Mouse (Mus musculus): ENCODE results near the gene Tent5b.

DNA sequence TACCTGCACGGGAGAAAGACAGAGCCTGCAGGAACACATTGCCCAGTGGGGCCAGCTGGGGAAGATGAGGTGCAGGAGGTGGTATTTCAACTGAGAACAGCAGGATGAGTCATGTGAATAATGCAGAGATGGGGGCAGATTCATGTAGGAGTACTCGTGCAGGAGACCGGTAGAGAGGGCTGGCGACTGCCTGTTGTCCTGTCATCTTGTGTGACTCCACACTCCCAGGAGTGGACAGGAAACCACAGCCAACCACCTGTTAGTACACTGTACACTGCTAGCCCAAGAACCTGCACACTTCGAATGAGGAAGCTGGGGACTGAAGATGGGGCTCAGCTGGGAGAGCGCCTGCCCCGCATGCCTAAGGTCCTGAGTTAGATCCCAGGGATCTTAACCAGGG, 21.6 kb downstream of the Tent5b start:
- TF ChIP-seq CTCF (IDR thresholded peaks at IDR 0.05; ENCODE audit: low read depth, low read length), result no peak
- no peak for TF ChIP-seq GATA1 (IDR thresholded peaks at IDR 0.05; ENCODE audit: borderline replicate concordance, low read length)
